Mouse (Mus musculus) forebrain, embryonic 16.5 days (tissue): ENCODE results near the gene Vsig10l. TPM values are rescaled to one million over a fixed set of nuclear protein-coding genes. Genes with fewer than 3 reads are reported as not detected.
A peak's percentile ranks its signal among the peaks of the same experiment; 100 is the strongest.

Experiments used
- ATAC-seq: fragments of 200-750 bp; cut with Nextera tagmentation; 2 replicates; pipeline ENCODE4 v1.8.0; 2017; ENCODE audit warnings: mild to moderate bottlenecking, moderate library complexity
- H3K27ac ChIP-seq: fragments of 300-500 bp; sonication (generic); 2 replicates; pipeline ENCODE4 v1.5.1; 2014; ENCODE audit warnings: low read length, control low read depth
- H3K27me3 ChIP-seq: fragments of 300-500 bp; sonication (generic); replicated peaks from 2 replicates; pipeline ENCODE4 v1.6.1; 2014; ENCODE audit warnings: low read length; ENCODE audit not compliant: control insufficient read depth, insufficient read depth
- H3K36me3 ChIP-seq: fragments of 300-500 bp; sonication (generic); 2 replicates; pipeline ENCODE4 v1.6.1; 2014; ENCODE audit not compliant: control insufficient read depth, insufficient read depth
- H3K4me1 ChIP-seq: fragments of 300-500 bp; sonication (generic); replicated peaks from 2 replicates; pipeline ENCODE4 v1.6.1; 2014; ENCODE audit warnings: low read length; ENCODE audit not compliant: control insufficient read depth, insufficient read depth
- H3K4me2 ChIP-seq: fragments of 300-500 bp; sonication (generic); 2 replicates; pipeline ENCODE4 v1.6.1; 2014; ENCODE audit warnings: mild to moderate bottlenecking, low read length, control low read depth
- H3K4me3 ChIP-seq: fragments of 300-500 bp; sonication (generic); replicated peaks from 2 replicates; pipeline ENCODE4 v1.5.1; 2014; ENCODE audit warnings: mild to moderate bottlenecking, low read length, control low read depth
- H3K9ac ChIP-seq: fragments of 300-500 bp; sonication (generic); replicated peaks from 2 replicates; pipeline ENCODE4 v1.6.1; 2014; ENCODE audit warnings: low read depth, low read length, control low read depth
- H3K9me3 ChIP-seq: fragments of 300-500 bp; sonication (generic); 2 replicates; pipeline ENCODE4 v1.6.1; 2016; ENCODE audit warnings: low read length; ENCODE audit not compliant: control insufficient read depth
- WGBS: fragments of 180-500 bp; shearing (Covaris S2); extraction: QIAGEN DNeasy Blood & Tissue Kit; methylation state at CpG from one replicate; pipeline ENCODE4 v1.1.7; 2014; 5-methylcytosine and 5-hydroxymethylcytosine counted together
- polyA plus RNA-seq: library from polyadenylated mRNA; unstranded; fragments of >200 nt; fragmentation: Nextera tagmentation; extraction: Ambion mirVana; gene quantifications from 2 replicates; pipeline ENCODE4 v1.2.1, GENCODE M21; 2015

The Vsig10l gene
- 5.5 and 7.3 TPM in 2 replicates for polyA plus RNA-seq

GRCm38 (mm10) chr7:43462851-43463250 lies at the start of gene Vsig10l:
Gene Vsig10l, plus strand, starts transcription at chr7:43463151.
- Histone ChIP-seq H3K27ac (no peak within 1 kb of the TSS), H3K4me3 (no peak within 1 kb of the TSS), H3K36me3 (no peaks in the 10 kb centered on the region), H3K4me1 (peaks cover 14% of the 10 kb centered on the region), H3K4me2 (no peak within 1 kb of the TSS), H3K9me3 (no peaks in the 10 kb centered on the region), H3K27me3 (no peaks in the 10 kb centered on the region), H3K9ac (no peak within 1 kb of the TSS)
- WGBS, result 47% methylated on average over 4 of the region's 4 CpGs
- ATAC-seq, result no peak

- Histone ChIP-seq H3K9me3 (no peaks in the 10 kb centered on the region), H3K27me3 (no peaks in the 10 kb centered on the region), H3K9ac (no peak overlapping the region), H3K36me3 (no peaks in the 10 kb centered on the region), H3K27ac (no peak overlapping the region), H3K4me2 (no peak overlapping the region), H3K4me3 (no peak overlapping the region), H3K4me1 (no peaks in the 10 kb centered on the region)
- 91% methylated on average over 10 of the region's 10 CpGs for WGBS
- ATAC-seq, result no peak
Observed at GRCm38 (mm10) chr7:43417298-43417697, 45.7 kb upstream of the Vsig10l start.

GRCm38 (mm10) chr7:43422995-43423617 lies 39.8 kb upstream of the Vsig10l start:
- Histone ChIP-seq H3K4me1 (0 out of 2 replicates have a peak, but pooled peaks cover 2% of the 10 kb centered on the region), H3K4me3 (no peak overlapping the region), H3K9ac (no peak overlapping the region), H3K36me3 (no peaks in the 10 kb centered on the region), H3K27me3 (no peaks in the 10 kb centered on the region), H3K27ac (no peak overlapping the region), H3K9me3 (no peaks in the 10 kb centered on the region), H3K4me2 (0 out of 2 replicates have a peak overlapping the region, but pooled peaks have one; percentile 1)
- ATAC-seq, result peak; percentile 90
- 10% methylated on average over 11 of the region's 11 CpGs for WGBS

- no peak for ATAC-seq
- 55% methylated on average over 3 of the region's 3 CpGs for WGBS
- H3K27ac ChIP-seq, result no peak overlapping the region
- no peaks in the 10 kb centered on the region for H3K27me3 ChIP-seq
- no peaks in the 10 kb centered on the region for H3K9me3 ChIP-seq
- no peaks in the 10 kb centered on the region for H3K36me3 ChIP-seq
- H3K4me2 ChIP-seq, result no peak overlapping the region
- 0 out of 2 replicates have a peak, but pooled peaks cover 2% of the 10 kb centered on the region for H3K4me1 ChIP-seq
- H3K4me3 ChIP-seq, result no peak overlapping the region
- H3K9ac ChIP-seq, result no peak overlapping the region
Observed at GRCm38 (mm10) chr7:43423991-43424625, 38.8 kb upstream of the Vsig10l start.

- Histone ChIP-seq H3K4me1 (0 out of 2 replicates have a peak, but pooled peaks cover 2% of the 10 kb centered on the region), H3K9ac (no peak within 1 kb of the TSS), H3K27me3 (no peaks in the 10 kb centered on the region), H3K9me3 (no peaks in the 10 kb centered on the region), H3K27ac (no peak within 1 kb of the TSS), H3K4me3 (no peak within 1 kb of the TSS), H3K4me2 (no peak within 1 kb of the TSS), H3K36me3 (no peaks in the 10 kb centered on the region)
- no peak for ATAC-seq
- 78% methylated on average over 8 of the region's 8 CpGs for WGBS
Observed at GRCm38 (mm10) chr7:43427406-43427805, 35.5 kb upstream of the Vsig10l start, which contains the start of gene Lim2. Gene Lim2, plus strand, starts transcription at chr7:43427670.

- Histone ChIP-seq H3K36me3 (no peaks in the 10 kb centered on the region), H3K9me3 (no peaks in the 10 kb centered on the region), H3K4me1 (no peaks in the 10 kb centered on the region), H3K27me3 (no peaks in the 10 kb centered on the region), H3K9ac (no peak overlapping the region), H3K27ac (no peak overlapping the region), H3K4me2 (no peak overlapping the region), H3K4me3 (no peak overlapping the region)
- WGBS, result 62% methylated on average over 4 of the region's 4 CpGs
- no peak for ATAC-seq
Observed at GRCm38 (mm10) chr7:43429500-43429899, 33.5 kb upstream of the Vsig10l start.

- WGBS, result 75% methylated on average over 4 of the region's 4 CpGs
- no peaks in the 10 kb centered on the region for H3K36me3 ChIP-seq
- no peak overlapping the region for H3K4me2 ChIP-seq
- no peak for ATAC-seq
- no peak overlapping the region for H3K27ac ChIP-seq
- H3K27me3 ChIP-seq, result no peaks in the 10 kb centered on the region
- no peak overlapping the region for H3K4me3 ChIP-seq
- no peak overlapping the region for H3K9ac ChIP-seq
- H3K9me3 ChIP-seq, result no peaks in the 10 kb centered on the region
- H3K4me1 ChIP-seq, result no peaks in the 10 kb centered on the region
Observed at GRCm38 (mm10) chr7:43432891-43433290, 30.1 kb upstream of the Vsig10l start.

GRCm38 (mm10) chr7:43434676-43435075 lies 28.3 kb upstream of the Vsig10l start:
- no peak for ATAC-seq
- 87% methylated on average over 5 of the region's 5 CpGs for WGBS
- no peaks in the 10 kb centered on the region for H3K9me3 ChIP-seq
- H3K36me3 ChIP-seq, result no peaks in the 10 kb centered on the region
- no peaks in the 10 kb centered on the region for H3K4me1 ChIP-seq
- no peak overlapping the region for H3K4me3 ChIP-seq
- no peak overlapping the region for H3K4me2 ChIP-seq
- no peak overlapping the region for H3K27ac ChIP-seq
- H3K9ac ChIP-seq, result no peak overlapping the region
- no peaks in the 10 kb centered on the region for H3K27me3 ChIP-seq

- Histone ChIP-seq H3K4me1 (no peaks in the 10 kb centered on the region), H3K9ac (no peak within 1 kb of the TSS), H3K27me3 (no peaks in the 10 kb centered on the region), H3K36me3 (no peaks in the 10 kb centered on the region), H3K27ac (no peak within 1 kb of the TSS), H3K9me3 (no peaks in the 10 kb centered on the region), H3K4me3 (no peak within 1 kb of the TSS), H3K4me2 (no peak within 1 kb of the TSS)
- ATAC-seq, result no peak
- 78% methylated on average over 10 of the region's 10 CpGs for WGBS
Observed at GRCm38 (mm10) chr7:43436341-43437255, 26.4 kb upstream of the Vsig10l start, which contains the start of gene Nkg7. Gene Nkg7, plus strand, starts transcription at chr7:43437073.
